Mouse (Mus musculus): ENCODE results near the gene Ss18l1.

GRCm38 (mm10) chr2:180118661-180119438 lies 76.5 kb downstream of the Ss18l1 start, which contains the start of gene Osbpl2:
- TF ChIP-seq EP300 (IDR thresholded peaks at IDR 0.05; ENCODE audit: low read depth) (no peak), CTCF (IDR thresholded peaks at IDR 0.05; ENCODE audit: low read depth) (no peak)

All from liver, postnatal 0 days (tissue).